Mouse (Mus musculus): ENCODE results near the gene Prkce. TPM values are rescaled to one million over a fixed set of nuclear protein-coding genes. Genes with fewer than 3 reads are reported as not detected.
A peak's percentile ranks its signal among the peaks of the same experiment; 100 is the strongest.

Prkce gene
- total RNA-seq, 2 experiments from 2014 or later, result 22.8 to 31.8 TPM

- DNase-seq, result no peak
Measured at GRCm38 (mm10) chr17:86261067-86261466, 93.5 kb downstream of the Prkce start.

DNA sequence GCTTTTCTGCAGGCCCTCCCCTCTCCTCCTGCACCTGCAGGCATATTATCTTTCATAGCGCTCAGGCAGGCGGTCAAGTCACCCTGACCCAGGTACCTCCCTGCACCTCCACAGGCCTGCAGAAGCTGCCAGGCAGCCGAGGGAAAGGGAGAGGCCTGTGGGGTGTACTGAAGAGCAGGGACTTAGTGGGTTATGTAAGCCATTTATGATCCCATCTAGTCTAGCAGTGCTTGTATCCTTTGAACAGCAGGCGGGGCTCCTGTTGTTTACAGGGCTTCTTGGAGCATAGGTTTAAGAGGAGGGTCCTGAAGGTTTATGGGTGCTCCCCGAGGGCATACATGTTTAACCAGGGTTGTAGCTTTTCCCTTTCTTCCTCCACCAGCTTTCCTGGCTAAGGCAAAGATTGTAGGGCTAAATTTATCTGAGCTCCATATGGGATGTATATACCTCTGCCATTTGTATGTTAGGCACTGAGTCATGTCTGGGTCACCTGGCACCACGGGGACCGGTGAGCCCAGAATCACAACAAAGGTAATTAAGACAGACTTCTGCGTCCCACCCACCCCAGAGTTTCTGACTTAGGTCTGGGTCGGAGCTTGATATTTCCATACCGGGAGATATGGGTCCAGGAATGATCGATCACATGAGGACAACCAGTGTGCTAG, 96.5 kb downstream of the Prkce start:
- DNase-seq, result no peak

DNA sequence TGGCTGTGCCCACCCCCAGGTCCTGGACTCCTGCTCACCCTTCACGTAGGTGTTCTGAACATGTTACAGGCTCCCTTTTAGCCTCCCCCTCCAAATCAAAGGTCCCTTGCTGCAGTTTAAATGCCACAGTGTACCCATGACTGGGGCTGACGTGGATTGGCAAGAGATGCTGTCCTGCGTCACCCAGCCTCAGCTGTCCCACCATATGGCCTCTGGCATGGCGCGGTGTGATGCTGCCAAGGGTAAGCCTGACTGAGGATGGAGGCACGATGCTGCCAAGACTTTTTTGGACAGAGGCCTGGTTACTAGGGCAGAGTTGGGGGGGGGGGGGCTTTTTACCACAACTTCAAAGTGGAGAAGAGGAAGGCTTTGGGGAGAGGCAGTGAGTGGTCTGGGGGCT, 98.5 kb downstream of the Prkce start:
- DNase-seq, result no peak

GRCm38 (mm10) chr17:86267126-86267760, 99.7 kb downstream of the Prkce start:
- no peak for DNase-seq

- no peak for DNase-seq
Measured at GRCm38 (mm10) chr17:86269639-86270038, 102.1 kb downstream of the Prkce start.

- DNase-seq, result no peak
Measured at GRCm38 (mm10) chr17:86270523-86270922, 102.9 kb downstream of the Prkce start.

- DNase-seq, result peak; percentile 43
Measured at GRCm38 (mm10) chr17:86271277-86271676, 103.7 kb downstream of the Prkce start.

GRCm38 (mm10) chr17:86272961-86273360, 105.4 kb downstream of the Prkce start:
- no peak for DNase-seq

DNA sequence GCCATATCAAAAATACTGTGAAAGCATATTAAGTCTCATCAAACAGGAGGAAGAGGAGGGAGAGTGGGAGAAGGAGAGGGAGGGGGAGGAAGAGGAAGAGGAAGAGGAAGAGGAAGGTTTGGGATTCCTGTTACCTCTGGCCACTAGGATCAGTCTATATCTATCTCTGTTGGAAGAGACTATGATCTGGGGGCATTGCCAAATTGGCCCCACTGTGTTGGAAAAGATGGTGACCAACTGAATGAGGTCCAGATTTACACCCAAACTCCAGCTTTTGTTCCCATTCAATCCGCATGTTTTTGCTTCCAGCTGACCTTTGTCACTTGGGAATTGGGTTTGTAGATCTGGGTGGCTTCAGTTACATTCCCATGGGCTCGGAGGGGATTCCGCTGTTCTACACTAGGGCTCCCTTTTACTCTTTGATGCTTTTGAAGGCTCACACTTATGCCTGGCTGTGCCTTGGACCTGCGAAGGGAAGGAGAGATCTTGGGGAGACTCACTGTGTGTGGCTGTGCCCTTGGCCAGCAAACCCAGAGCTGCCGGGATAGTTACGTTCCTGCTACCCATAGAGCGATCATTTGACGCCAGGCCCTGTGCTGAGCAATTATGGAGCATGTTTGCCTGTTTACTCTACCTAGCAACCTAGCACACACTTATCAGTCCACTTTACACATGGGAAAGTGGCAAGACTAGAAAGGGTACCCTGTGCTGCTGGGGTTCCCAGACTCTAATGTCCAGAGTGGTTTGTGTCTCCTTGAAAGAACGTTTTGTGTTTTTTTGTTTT, 106.2 kb downstream of the Prkce start:
- DNase-seq, result no peak

DNA sequence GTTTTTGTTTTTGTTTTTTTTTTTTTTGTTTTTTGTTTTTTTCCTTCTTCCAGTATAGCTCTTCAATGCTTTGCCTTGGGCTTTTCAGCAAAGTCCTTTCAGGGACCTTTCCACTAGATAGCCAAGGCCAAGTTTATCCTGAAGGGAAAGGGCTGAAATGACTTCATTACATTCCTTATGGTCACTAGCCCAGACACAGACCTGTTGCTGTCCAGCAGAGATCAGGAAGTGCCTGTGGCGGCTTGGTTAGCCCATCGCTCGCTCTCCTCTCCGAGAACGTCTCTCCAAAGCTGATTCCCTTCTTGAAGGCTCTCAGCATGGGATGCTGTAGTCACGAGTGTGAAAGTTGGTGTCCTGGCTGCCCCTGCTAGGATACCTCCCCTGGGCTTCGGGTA, 106.8 kb downstream of the Prkce start:
- no peak for DNase-seq

- DNase-seq, result no peak
Measured at GRCm38 (mm10) chr17:86276381-86276780, 108.8 kb downstream of the Prkce start.

GRCm38 (mm10) chr17:86277032-86277798, 109.6 kb downstream of the Prkce start:
- no peak for DNase-seq

- DNase-seq, result no peak
Measured at GRCm38 (mm10) chr17:86277999-86278526, 110.5 kb downstream of the Prkce start.

- DNase-seq, result no peak
Measured at GRCm38 (mm10) chr17:86279751-86280150, 112.2 kb downstream of the Prkce start.

DNA sequence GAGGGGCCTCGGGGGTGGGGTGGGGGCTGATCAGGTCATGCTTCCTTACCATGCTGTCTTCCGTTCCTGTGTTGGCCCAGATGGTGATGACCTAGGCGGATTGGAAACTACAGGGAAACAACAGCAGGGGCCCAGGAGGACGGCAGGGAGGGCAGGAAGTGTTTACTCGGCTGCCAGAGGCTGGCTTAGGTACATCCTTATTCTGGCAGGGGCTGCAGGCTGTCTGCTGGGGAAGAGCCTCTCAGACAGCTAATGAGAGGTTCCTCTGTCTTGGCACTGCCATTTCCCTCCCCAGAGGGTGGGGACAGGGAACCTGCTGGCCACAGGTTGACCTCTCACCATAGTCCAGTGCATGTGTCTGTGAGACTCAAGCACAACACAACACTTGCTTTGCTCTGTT, 116.2 kb downstream of the Prkce start:
- peak; percentile 34 for DNase-seq

DNA sequence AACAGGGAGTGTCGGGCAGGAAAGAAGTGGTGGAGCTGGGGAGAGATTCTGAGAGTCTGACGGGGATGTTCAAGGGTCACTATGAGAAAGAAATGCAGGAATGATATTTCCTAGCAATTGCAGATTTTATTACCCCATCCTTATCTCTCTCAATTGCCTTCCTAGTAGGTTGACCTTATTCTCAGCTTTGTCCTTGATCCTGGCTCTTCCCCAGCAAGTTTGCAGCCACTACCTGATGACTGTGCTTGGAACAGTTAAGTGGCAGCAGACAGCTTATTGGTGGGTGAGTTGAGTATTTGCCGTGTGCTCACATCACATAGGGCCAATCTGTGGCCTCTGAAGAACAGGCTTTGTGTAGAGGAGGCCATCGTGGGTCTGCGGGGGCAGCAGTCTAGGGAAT, 117.5 kb downstream of the Prkce start:
- DNase-seq, result no peak

DNA sequence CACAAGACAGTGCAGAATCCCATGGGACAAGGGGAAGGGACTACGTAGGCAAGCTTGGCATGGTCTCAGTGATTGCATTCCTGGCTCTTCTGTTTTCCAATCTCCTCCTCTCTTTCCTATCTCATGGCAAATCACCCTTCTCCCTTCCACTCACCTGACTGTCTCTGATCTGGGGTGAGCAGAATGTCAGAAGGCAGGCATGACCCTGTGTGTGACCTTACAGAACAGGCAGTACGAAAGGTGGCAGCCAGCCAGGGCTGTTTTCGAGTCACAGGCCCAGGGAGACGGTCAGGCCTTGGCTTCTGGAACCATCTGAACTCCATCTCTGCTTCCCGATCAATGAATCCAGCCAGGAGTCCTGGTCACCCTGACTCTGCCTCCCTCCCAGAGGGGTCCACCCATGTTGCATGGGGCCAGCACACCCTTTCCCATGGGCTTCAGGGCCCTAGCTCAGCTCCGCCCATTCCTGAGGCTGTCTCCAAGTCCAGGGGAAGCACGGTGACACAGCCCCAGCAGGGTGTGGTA, 119.2 kb downstream of the Prkce start:
- DNase-seq, result peak; percentile 81

DNA sequence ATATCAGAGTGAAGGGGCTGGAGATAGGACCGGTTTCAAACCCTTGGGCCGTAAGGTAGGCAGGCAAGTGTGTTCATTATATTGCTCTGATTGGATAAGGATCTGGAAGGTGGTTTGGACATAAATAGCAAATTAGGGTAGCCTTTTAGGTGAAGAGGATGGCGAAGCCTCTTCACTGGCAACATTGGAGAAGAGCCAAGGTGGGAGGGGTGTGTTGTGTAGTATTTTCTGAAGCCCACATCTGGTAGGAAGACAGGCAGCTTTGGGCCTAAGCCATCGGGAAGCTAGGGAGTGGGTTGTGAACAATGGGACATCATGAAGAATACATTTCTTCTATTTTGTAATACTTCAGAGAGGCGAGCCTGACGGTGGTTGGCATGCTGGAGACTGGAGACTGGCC, 125.1 kb downstream of the Prkce start:
- no peak for DNase-seq

- DNase-seq, result peak; percentile 85
Measured at GRCm38 (mm10) chr17:86293247-86293744, 125.7 kb downstream of the Prkce start.

GRCm38 (mm10) chr17:86299576-86299975, 132.0 kb downstream of the Prkce start:
- DNase-seq, result no peak

DNA sequence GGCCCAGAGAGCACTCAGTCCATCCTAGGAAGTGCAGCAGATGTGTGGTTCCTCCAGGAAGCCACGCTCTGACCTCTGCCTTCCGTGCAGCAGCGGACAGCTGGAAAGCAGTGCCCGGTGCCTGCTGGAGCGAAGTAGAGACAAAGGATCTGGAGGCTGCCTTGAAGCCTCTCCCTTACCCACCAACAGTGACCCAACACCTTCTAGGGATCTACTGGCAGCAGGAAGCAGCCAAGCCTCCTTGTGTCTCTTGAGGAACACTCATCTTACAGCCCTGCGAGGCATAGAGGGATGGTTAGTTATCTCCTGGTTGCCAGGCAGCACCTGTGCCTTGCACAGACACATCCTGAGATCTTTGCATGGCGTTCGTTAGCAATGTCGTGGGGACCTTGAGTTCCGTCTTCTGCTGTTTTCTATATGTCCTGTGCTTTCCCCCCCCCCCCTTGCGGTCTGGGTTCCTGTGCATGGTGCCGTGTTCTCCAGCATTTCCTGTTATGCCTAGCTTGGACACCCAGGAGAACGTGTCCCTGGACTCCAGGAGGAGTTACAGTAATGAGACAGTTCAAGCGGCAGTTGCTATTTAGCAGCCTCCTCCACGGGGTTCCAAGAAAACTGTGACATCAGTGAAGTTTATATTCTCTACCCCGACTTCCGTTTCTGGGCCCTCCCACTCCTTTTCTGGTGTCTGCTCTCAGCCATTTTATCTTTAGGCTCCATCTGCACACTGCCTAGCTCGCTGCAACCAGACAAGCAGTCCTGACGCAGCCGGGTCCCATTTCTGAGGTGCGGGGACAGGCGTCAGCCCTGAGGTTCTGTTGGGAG, 133.4 kb downstream of the Prkce start:
- peak; percentile 28 for DNase-seq

Measured in adrenal gland, postnatal 10 days (tissue).